Mouse (Mus musculus): ENCODE data around the gene Aff3.

Gene Aff3

DNA sequence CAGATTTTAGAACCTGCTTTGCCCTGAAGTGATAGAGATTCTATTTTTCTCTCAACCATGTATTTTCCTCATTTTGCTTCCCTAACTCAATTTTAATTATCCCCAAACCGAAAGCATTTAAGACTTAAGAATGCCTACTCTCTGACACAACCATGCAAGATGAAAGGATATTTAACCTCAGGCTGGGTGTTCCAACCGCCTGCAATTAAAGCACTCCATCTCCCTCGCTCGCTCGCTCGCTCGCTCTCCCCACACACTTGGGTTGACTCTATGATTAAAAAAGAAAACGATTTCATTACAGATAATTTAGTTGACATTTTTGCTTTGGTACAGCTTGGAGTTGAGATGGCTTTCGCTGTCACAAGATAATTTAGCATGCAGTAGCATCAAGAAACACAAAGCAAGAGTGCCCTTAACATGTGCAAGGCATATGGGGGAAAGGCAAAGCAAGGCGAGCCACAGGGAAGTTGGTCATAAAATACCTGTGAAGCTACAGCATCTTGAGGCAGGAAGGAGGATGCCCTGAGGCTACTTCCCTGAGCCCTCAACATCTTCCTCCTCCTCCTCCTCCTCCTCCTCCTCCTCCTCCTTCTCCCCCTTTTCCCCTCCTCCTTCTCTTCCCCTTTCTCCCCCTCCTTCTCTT lies 167.7 kb downstream of the Aff3 start:
- no peak for DNase-seq (ENCODE audit: low read depth)

GRCm38 (mm10) chr1:38495284-38495683 lies 169.5 kb downstream of the Aff3 start:
- no peak for DNase-seq (ENCODE audit: low read depth)

DNA sequence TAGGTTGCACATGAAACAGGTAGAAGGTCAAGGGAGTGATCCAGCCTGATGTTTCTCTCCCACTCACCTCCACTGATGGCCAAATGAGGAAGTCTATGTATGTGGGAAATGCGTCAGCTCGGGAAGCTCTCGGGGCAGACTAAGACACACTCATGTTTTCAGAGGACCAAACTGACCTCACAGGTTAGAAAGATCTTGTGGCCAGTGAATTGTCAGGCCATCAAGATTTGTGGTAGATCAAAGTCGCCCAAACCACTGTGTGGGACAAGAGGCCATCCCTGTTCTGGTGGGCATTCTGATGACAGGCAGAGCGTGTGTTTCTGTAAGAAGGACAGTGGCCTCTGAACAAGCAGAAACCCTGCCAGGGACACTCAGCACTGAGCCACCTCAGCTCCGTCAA lies 175.0 kb downstream of the Aff3 start:
- no peak for DNase-seq (ENCODE audit: low read depth)

GRCm38 (mm10) chr1:38488667-38489210 lies 176.0 kb downstream of the Aff3 start:
- DNase-seq (ENCODE audit: low read depth) = no peak

DNA sequence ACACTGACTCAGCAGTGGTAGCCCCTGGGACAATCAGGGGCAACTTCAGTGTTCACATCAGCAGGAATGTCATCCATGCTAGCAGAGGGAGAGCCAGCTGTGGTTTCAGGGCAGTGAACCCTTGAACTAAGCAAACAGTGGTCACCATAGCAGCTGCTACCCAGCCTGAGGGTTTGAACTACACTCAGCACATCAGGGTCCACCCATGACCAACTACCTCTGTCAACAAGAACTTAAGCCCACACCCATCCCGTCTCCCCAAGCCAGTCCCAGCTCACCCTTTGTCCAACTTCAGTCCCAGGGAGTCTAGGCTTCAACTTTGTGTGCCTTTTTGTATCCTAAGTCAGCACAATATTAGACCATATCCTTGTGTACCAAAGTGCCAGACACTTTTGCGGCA lies 176.9 kb downstream of the Aff3 start:
- DNase-seq (ENCODE audit: low read depth) = no peak

DNA sequence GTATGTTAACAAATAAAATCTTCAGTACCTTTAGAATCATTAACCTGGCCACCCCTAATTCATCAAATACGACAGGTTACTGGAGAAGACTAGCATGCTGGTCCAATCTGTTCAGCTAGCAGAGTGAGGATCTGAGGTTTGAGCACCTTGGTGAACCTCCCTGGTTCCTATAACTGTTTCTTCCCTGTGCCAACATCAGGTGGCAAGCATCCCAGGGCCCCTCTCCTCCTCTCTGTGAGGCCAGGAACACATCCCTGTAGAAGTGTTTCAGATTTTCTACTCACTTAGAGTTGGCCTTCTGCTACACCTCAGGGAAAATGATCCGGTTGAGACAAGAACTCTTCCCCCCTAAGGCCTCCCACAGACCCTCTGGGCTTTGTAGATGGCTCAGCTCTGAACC lies 181.6 kb downstream of the Aff3 start:
- DNase-seq (ENCODE audit: low read depth) = no peak

DNA sequence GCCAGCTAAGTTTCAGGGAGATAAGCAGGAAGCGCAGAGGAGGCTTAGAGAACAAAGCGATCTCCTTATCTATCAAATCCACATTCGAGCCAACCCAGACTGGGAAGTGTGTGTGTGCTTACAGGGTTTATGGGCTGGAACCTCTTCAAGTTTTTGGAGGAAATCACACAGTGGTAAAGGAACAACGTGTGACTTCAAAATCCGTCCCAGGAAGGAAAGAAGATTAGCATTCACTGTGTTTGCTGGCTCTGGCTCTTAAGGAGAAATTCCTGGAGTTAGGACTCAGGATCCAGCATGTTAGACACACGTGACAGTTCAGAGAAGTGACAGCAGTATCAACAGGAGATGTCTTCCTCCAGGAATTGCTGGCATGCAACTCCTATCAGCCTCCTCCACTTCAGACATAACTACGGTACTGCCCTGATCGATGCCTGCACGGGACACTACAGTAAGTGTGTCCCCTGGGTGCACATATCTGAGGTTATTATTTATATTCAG lies 186.5 kb downstream of the Aff3 start:
- no peak for DNase-seq (ENCODE audit: low read depth)

DNA sequence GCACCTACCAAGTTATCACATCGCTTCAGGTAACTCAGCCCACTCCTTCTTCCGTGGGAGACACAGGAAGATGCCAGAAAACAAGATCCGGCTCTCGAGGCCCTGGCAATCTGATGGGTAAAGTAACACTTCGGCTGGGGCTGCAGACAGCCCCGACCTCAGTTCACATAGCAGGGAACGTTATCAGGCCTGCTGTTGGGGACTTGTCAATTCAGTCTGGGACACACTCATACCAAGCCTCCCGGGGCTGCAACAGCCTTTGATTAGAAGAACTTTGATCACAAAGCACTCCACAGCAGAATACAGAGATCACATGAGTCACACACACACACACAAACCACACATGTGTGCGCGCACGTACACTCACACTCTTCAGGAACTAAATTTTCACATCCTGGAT lies 193.9 kb downstream of the Aff3 start:
- no peak for DNase-seq (ENCODE audit: low read depth)

- no peak for DNase-seq (ENCODE audit: low read depth)
These were observed 194.6 kb downstream of the Aff3 start for GRCm38 (mm10) chr1:38470166-38470565.

- DNase-seq (ENCODE audit: low read depth) = no peak
These were observed 197.3 kb downstream of the Aff3 start for GRCm38 (mm10) chr1:38467305-38468083.

GRCm38 (mm10) chr1:38456719-38457269 lies 208.0 kb downstream of the Aff3 start:
- no peak for DNase-seq (ENCODE audit: low read depth)

DNA sequence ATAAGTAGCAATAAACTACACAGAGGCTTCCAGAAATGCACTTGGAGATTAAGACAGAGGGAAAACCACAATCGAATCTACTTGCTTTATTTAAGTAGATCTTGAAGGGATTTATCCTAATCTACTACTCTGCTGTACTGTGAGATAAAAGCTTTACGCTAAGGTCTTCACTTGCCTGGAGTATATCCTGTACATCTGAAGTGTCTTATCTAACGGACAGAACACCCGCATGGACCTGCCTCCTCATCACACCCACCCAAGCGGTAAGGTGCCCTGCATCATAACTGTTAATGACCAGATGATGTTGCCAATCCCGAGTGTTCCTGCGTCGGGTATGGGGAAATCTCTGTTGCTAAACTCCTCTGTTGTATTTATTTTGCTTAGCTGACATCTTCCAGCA lies 209.8 kb downstream of the Aff3 start:
- no peak for DNase-seq (ENCODE audit: low read depth)

- DNase-seq (ENCODE audit: low read depth) = no peak
These were observed 213.4 kb downstream of the Aff3 start for GRCm38 (mm10) chr1:38451367-38451766.

DNA sequence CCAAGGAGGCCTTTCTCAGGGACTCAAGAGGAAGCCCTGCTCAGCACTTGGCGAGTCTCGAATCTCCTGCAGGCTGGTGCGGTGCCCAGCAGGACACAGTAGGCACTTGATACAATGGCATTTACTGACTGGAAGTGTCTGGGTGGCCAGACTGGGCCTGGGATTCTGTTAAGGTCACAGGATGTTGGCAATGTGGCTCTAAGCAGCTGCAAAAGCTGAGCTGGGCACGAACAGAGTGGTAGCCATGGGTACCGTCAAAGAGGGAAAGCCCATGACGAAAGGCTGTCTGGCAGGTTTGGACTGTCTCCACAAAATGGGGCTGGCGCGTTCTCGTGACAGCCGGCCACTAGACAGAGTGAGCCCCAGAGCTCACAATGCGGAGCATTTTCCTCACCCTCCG lies 214.1 kb downstream of the Aff3 start:
- peak; percentile 77 for DNase-seq (ENCODE audit: low read depth)

DNA sequence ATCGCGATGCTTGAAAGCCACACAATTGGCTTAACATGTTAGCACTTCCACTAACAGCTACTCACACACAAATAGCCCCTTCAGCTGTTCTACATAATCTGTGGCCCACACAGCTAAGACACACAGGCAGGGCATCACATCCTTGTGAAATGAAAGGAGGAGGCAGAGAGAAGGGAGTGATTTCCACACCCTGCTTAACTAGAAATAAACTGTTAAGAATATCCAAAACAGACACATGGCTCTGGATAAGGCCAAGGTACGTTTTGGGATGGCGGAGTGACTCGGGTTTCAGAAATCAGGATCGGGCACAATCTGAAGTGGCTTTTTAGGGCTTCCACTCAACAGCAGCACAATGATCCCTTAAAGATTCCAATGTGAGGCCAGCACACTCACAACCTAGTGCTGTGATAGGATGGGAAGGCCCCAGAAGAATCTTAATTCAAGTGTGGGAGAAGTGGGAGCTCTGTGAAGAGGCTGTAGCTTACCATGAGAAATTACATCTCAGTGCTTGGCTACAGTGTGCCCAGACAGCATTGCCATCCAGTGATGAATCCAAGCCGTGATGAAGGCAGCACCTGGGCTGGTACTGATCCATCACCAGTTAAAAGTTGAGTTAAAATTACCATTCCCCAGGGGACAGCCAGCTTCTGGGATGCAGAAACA lies 214.8 kb downstream of the Aff3 start:
- DNase-seq (ENCODE audit: low read depth) = no peak

GRCm38 (mm10) chr1:38448854-38449253 lies 215.9 kb downstream of the Aff3 start:
- no peak for DNase-seq (ENCODE audit: low read depth)

- DNase-seq (ENCODE audit: low read depth) = no peak
These were observed 217.2 kb downstream of the Aff3 start for GRCm38 (mm10) chr1:38447581-38447980.

- DNase-seq (ENCODE audit: low read depth) = no peak
These were observed 218.5 kb downstream of the Aff3 start for GRCm38 (mm10) chr1:38446152-38446820.

DNA sequence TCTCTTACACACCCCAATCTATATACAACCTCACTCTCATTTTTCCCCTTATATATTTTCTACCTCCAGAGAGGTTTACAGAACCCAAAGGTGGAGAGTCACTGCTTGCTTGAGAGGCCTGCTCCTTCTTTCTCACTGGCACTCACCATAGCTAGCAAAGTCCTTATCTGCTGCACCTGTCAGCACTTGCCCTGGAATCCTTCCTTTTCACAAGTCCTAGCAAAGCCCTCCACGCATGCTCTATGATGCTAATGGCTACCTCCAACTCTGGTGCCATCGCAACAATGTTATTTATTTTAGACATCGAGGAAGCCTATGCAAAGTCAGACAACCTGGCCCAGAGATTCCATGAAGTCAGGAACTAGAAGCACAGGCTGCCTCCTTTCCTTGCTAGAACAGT lies 221.9 kb downstream of the Aff3 start:
- no peak for DNase-seq (ENCODE audit: low read depth)

DNA sequence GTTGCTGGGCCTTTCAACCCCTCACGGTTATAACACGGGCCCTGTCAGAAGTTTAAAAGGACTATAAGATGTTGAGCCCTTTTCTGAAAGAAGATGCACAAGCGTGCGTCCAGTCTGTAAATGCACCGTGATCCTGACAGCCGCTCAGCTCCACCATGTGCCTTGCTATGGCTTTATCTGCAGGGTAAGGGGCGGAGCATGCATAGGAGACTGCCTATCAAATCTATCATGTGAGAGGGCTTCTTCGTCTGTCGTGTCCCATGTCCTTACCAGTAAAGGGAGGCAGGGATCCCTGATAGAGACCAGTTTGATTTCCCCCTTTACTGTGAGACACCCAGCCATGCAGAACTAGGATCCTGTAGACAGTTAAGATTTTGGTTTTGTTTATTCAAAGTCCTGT lies 222.3 kb downstream of the Aff3 start:
- no peak for DNase-seq (ENCODE audit: low read depth)

- no peak for DNase-seq (ENCODE audit: low read depth)
These were observed 223.0 kb downstream of the Aff3 start for GRCm38 (mm10) chr1:38441800-38442199.

DNA sequence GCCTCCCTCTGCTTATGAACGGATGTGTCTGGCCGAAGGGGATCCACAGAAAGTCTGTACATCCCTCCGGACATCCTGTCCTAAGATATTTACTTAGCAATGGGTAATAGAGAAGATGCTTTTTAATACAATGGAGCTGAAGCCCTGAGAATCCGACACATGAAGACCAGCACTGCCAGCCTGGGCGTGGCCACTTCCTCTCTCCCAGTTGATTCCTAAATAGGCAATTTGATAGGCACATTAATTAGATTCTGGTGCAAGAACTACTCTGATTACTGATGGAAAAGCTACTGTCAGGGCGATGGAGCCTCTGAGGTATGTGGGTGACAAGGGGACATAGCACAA lies 224.3 kb downstream of the Aff3 start:
- no peak for DNase-seq (ENCODE audit: low read depth)
